Mouse (Mus musculus): ENCODE measurements around the gene Cux2. TPM values are rescaled to one million over a fixed set of nuclear protein-coding genes. Genes with fewer than 3 reads are reported as not detected.
A peak's percentile ranks its signal among the peaks of the same experiment; 100 is the strongest.

Gene Cux2
- polyA plus RNA-seq, 1 experiment from 2014 or later: 9.0 TPM

GRCm38 (mm10) chr5:121828491-121829432, 221.1 kb downstream of the Cux2 start:
- 10% methylated on average over 82 of the region's 82 CpGs for WGBS
- H3K36me3 ChIP-seq (ENCODE audit: control insufficient read depth, insufficient read depth, low read length): peaks cover 12% of the 10 kb centered on the region; the same call in 1 of the 2 replicates
- H3K4me1 ChIP-seq (ENCODE audit: control insufficient read depth, insufficient read depth, low read length): peaks cover 12% of the 10 kb centered on the region
- H3K4me2 ChIP-seq (replicated peaks; ENCODE audit: low read depth, low read length): peak overlapping the region; percentile 83
- H3K27me3 ChIP-seq (ENCODE audit: control insufficient read depth, insufficient read depth, low read length): no peaks in the 10 kb centered on the region
- H3K9me3 ChIP-seq (ENCODE audit: control insufficient read depth, low read depth, low read length): no peaks in the 10 kb centered on the region
- no peak overlapping the region for H3K27ac ChIP-seq (ENCODE audit: low read length)
- H3K9ac ChIP-seq (replicated peaks; ENCODE audit: low read depth, low read length): 0 out of 2 replicates have a peak overlapping the region, but pooled peaks have one; percentile 18
- ATAC-seq (ENCODE audit: insufficient number of reproducible peaks, insufficient read depth, low FRiP score, low read depth): no peak; the same call in 1 of the 2 replicates
- H3K4me3 ChIP-seq (ENCODE audit: low read depth, low read length): peak overlapping the region; percentile 36

- H3K4me1 ChIP-seq (ENCODE audit: control insufficient read depth, insufficient read depth, low read length): peaks cover 5% of the 10 kb centered on the region; the same call in 1 of the 2 replicates
- ATAC-seq (ENCODE audit: insufficient number of reproducible peaks, insufficient read depth, low FRiP score, low read depth): no peak
- WGBS: 84% methylated on average over 4 of the region's 4 CpGs
- no peaks in the 10 kb centered on the region for H3K27me3 ChIP-seq (ENCODE audit: control insufficient read depth, insufficient read depth, low read length)
- no peaks in the 10 kb centered on the region for H3K9me3 ChIP-seq (ENCODE audit: control insufficient read depth, low read depth, low read length)
- H3K27ac ChIP-seq (ENCODE audit: low read length): no peak overlapping the region
- H3K4me3 ChIP-seq (ENCODE audit: low read depth, low read length): no peak overlapping the region
- H3K4me2 ChIP-seq (replicated peaks; ENCODE audit: low read depth, low read length): no peak overlapping the region
- H3K9ac ChIP-seq (replicated peaks; ENCODE audit: low read depth, low read length): no peak overlapping the region
- H3K36me3 ChIP-seq (ENCODE audit: control insufficient read depth, insufficient read depth, low read length): peaks cover 15% of the 10 kb centered on the region; the same call in 1 of the 2 replicates
These were observed 222.0 kb downstream of the Cux2 start for GRCm38 (mm10) chr5:121827876-121828275.

GRCm38 (mm10) chr5:121825606-121826005, 224.3 kb downstream of the Cux2 start:
- 90% methylated on average over 3 of the region's 3 CpGs for WGBS
- H3K27ac ChIP-seq (ENCODE audit: low read length): no peak overlapping the region; the same call in 1 of the 2 replicates

GRCm38 (mm10) chr5:121824121-121824520, 225.8 kb downstream of the Cux2 start:
- Histone ChIP-seq H3K4me3 (ENCODE audit: low read depth, low read length) (no peak overlapping the region), H3K9ac (replicated peaks; ENCODE audit: low read depth, low read length) (no peak overlapping the region), H3K27ac (ENCODE audit: low read length) (no peak overlapping the region), H3K27me3 (ENCODE audit: control insufficient read depth, insufficient read depth, low read length) (no peaks in the 10 kb centered on the region), H3K4me1 (ENCODE audit: control insufficient read depth, insufficient read depth, low read length) (no peaks in the 10 kb centered on the region), H3K36me3 (ENCODE audit: control insufficient read depth, insufficient read depth, low read length) (peaks cover 28% of the 10 kb centered on the region; the same call in 1 of the 2 replicates), H3K4me2 (replicated peaks; ENCODE audit: low read depth, low read length) (no peak overlapping the region), H3K9me3 (ENCODE audit: control insufficient read depth, low read depth, low read length) (no peaks in the 10 kb centered on the region)
- peak; percentile 38; the same call in 1 of the 2 replicates for ATAC-seq (ENCODE audit: insufficient number of reproducible peaks, insufficient read depth, low FRiP score, low read depth)
- WGBS: 70% methylated on average over 4 of the region's 4 CpGs

More at GRCm38 (mm10) chr5:121825606-121826005, 224.3 kb downstream of the Cux2 start:
- peaks cover 20% of the 10 kb centered on the region; the same call in 1 of the 2 replicates for H3K36me3 ChIP-seq (ENCODE audit: control insufficient read depth, insufficient read depth, low read length)
- no peak overlapping the region for H3K4me2 ChIP-seq (replicated peaks; ENCODE audit: low read depth, low read length)
- H3K9ac ChIP-seq (replicated peaks; ENCODE audit: low read depth, low read length): no peak overlapping the region
- no peak for ATAC-seq (ENCODE audit: insufficient number of reproducible peaks, insufficient read depth, low FRiP score, low read depth)
- H3K4me1 ChIP-seq (ENCODE audit: control insufficient read depth, insufficient read depth, low read length): no peaks in the 10 kb centered on the region
- H3K4me3 ChIP-seq (ENCODE audit: low read depth, low read length): no peak overlapping the region
- H3K9me3 ChIP-seq (ENCODE audit: control insufficient read depth, low read depth, low read length): no peaks in the 10 kb centered on the region
- no peaks in the 10 kb centered on the region for H3K27me3 ChIP-seq (ENCODE audit: control insufficient read depth, insufficient read depth, low read length)

DNA sequence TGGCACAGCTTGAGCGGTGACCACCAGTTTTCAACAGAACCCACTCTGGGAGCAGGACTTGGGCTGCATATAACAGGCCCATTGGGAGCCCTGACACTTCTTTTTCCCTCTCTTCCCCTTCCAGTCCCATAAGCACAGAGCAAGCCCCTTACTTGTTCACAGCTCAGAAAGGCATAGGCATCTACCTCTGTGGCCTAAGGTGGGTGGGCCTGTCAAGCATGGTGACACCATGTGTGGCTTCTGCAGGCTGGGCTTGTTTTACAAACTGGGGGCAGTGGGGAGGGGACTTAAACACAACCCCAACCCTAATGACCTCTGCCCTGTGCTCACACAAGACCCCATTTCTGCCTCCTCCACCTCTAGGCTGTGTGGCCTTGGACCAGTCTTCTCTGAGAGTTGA, 226.2 kb downstream of the Cux2 start:
- 100% methylated on average over 1 of the region's 1 CpGs for WGBS

GRCm38 (mm10) chr5:121822786-121823505, 227.0 kb downstream of the Cux2 start:
- ATAC-seq (ENCODE audit: insufficient number of reproducible peaks, insufficient read depth, low FRiP score, low read depth): no peak
- no peaks in the 10 kb centered on the region for H3K4me1 ChIP-seq (ENCODE audit: control insufficient read depth, insufficient read depth, low read length)
- H3K4me2 ChIP-seq (replicated peaks; ENCODE audit: low read depth, low read length): no peak overlapping the region
- H3K27me3 ChIP-seq (ENCODE audit: control insufficient read depth, insufficient read depth, low read length): no peaks in the 10 kb centered on the region
- no peaks in the 10 kb centered on the region for H3K9me3 ChIP-seq (ENCODE audit: control insufficient read depth, low read depth, low read length)
- H3K9ac ChIP-seq (replicated peaks; ENCODE audit: low read depth, low read length): no peak overlapping the region
- H3K36me3 ChIP-seq (ENCODE audit: control insufficient read depth, insufficient read depth, low read length): peaks cover 37% of the 10 kb centered on the region
- no peak overlapping the region for H3K4me3 ChIP-seq (ENCODE audit: low read depth, low read length)
- H3K27ac ChIP-seq (ENCODE audit: low read length): no peak overlapping the region
- 76% methylated on average over 7 of the region's 7 CpGs for WGBS

More for the DNA sequence above, 226.2 kb downstream of the Cux2 start:
- Histone ChIP-seq H3K4me3 (ENCODE audit: low read depth, low read length) (no peak overlapping the region), H3K4me2 (replicated peaks; ENCODE audit: low read depth, low read length) (no peak overlapping the region), H3K27ac (ENCODE audit: low read length) (no peak overlapping the region), H3K27me3 (ENCODE audit: control insufficient read depth, insufficient read depth, low read length) (no peaks in the 10 kb centered on the region), H3K9me3 (ENCODE audit: control insufficient read depth, low read depth, low read length) (no peaks in the 10 kb centered on the region), H3K36me3 (ENCODE audit: control insufficient read depth, insufficient read depth, low read length) (peaks cover 32% of the 10 kb centered on the region), H3K4me1 (ENCODE audit: control insufficient read depth, insufficient read depth, low read length) (no peaks in the 10 kb centered on the region), H3K9ac (replicated peaks; ENCODE audit: low read depth, low read length) (no peak overlapping the region)
- no peak for ATAC-seq (ENCODE audit: insufficient number of reproducible peaks, insufficient read depth, low FRiP score, low read depth)

DNA sequence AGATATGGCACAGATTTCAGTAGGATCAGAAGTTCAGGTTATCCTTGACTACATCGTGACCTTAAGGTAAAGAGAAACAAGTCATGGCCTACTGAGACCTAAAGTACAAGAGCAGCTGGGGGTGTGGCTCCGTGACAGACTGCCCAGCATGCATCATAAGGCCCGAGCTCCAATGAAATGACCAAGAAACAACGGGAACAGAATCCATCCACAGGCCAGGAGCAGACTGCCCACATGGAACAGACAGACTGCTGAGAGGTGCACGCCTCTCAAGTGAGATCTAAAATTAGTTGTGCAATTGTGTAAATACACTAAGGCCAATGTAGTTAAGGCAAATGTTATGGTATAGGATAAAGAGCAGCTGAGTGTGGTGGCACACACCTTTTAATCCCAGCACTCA, 228.3 kb downstream of the Cux2 start:
- Histone ChIP-seq H3K9me3 (ENCODE audit: control insufficient read depth, low read depth, low read length) (no peaks in the 10 kb centered on the region), H3K27ac (ENCODE audit: low read length) (no peak overlapping the region), H3K4me3 (ENCODE audit: low read depth, low read length) (no peak overlapping the region), H3K27me3 (ENCODE audit: control insufficient read depth, insufficient read depth, low read length) (no peaks in the 10 kb centered on the region), H3K9ac (replicated peaks; ENCODE audit: low read depth, low read length) (no peak overlapping the region), H3K36me3 (ENCODE audit: control insufficient read depth, insufficient read depth, low read length) (peaks cover 46% of the 10 kb centered on the region), H3K4me1 (ENCODE audit: control insufficient read depth, insufficient read depth, low read length) (no peaks in the 10 kb centered on the region), H3K4me2 (replicated peaks; ENCODE audit: low read depth, low read length) (no peak overlapping the region)
- ATAC-seq (ENCODE audit: insufficient number of reproducible peaks, insufficient read depth, low FRiP score, low read depth): no peak
- 75% methylated on average over 5 of the region's 5 CpGs for WGBS

DNA sequence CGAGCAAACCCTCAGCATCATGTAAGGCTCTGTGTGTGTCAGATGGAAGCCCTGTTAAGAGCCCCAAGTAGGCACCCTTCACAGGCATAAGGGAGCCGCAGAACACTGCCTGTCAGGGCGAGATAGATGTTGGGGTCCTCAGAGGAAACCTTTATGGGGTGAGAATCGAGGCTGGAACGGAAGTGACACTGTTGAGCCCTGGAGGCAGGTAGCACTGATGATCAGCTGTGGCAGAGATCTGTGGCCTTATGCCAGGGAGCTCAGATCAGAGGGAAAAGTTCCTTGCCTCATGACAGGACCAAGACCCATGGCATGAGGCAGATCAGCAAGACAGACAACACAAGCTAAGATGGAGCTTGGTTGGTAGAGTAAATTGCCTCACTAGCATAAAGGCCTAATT, 228.8 kb downstream of the Cux2 start:
- ATAC-seq (ENCODE audit: insufficient number of reproducible peaks, insufficient read depth, low FRiP score, low read depth): no peak
- no peaks in the 10 kb centered on the region for H3K4me1 ChIP-seq (ENCODE audit: control insufficient read depth, insufficient read depth, low read length)
- no peaks in the 10 kb centered on the region for H3K9me3 ChIP-seq (ENCODE audit: control insufficient read depth, low read depth, low read length)
- WGBS: 82% methylated on average over 5 of the region's 5 CpGs
- H3K27ac ChIP-seq (ENCODE audit: low read length): no peak overlapping the region
- no peaks in the 10 kb centered on the region for H3K27me3 ChIP-seq (ENCODE audit: control insufficient read depth, insufficient read depth, low read length)
- no peak overlapping the region for H3K4me3 ChIP-seq (ENCODE audit: low read depth, low read length)
- H3K9ac ChIP-seq (replicated peaks; ENCODE audit: low read depth, low read length): no peak overlapping the region
- peaks cover 47% of the 10 kb centered on the region for H3K36me3 ChIP-seq (ENCODE audit: control insufficient read depth, insufficient read depth, low read length)
- H3K4me2 ChIP-seq (replicated peaks; ENCODE audit: low read depth, low read length): no peak overlapping the region

Data from stomach, embryonic 14.5 days (tissue).